Mouse (Mus musculus): ENCODE measurements around the gene Yme1l1. TPM values are rescaled to one million over a fixed set of nuclear protein-coding genes. Genes with fewer than 3 reads are reported as not detected.

The Yme1l1 gene
- polyA plus RNA-seq (2017; shearing (Covaris generic)), result 68.5 TPM

DNA sequence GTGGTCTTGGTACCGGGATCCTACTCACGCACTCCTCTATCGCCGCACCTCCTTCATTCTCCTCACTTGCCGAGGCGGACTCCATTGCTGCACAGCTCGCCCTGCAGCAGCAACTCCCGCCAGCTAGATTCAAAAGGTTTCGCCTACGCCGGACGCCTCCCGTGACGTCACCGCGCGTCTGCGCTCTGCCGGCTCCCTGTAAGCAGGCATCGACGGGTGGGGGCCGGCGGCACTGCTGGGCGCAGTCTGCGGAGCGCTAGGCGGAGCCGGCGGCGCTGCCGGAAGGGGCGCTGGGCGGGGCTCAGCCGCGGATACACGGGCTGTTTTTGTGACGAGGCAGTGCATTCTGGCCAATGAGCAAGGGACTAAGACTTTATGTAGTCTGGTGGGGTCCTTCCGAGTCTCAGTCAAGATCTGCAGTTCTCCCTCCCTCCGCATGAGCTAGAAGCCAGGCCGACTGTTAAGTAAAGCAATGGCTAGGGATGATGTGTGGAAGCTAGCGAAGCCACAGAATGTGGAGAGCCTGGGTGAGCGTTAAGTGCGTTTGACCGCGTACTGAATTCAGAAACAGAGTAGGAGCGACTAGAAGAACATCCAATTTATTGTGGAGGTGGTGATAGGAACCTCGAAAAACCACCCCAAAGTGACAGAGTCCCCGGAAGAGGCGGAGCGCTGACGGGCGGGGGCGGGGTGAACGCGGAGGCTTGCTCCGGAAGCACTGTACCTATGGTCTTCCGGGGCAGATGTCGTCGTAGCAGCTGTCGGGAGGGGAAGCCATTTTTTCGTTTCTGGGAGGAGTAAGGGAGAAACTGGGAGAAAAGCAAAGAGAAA is at the start of gene Yme1l1, which contains the start of gene Mastl:
TSS of gene Yme1l1 (plus strand) at position 593 of the 831 bp plus-strand sequence.
TSS of gene Mastl (minus strand) at position 248 of the 831 bp plus-strand sequence.

GRCm38 (mm10) chr2:23207070-23207526 is 50.9 kb downstream of the Yme1l1 start, which contains the start of gene 4931423N10Rik:
4931423N10Rik (plus strand) TSS chr2:23207476.

Other genes starting within 250 kb of the Yme1l1 start
- 172 TPM for gene Abi1, start 116.1 kb upstream of the Yme1l1 start, polyA plus RNA-seq (2017; shearing (Covaris generic))
- gene Acbd5, start 88.2 kb upstream of the Yme1l1 start, polyA plus RNA-seq (2017; shearing (Covaris generic)), result 82.0 TPM
- gene Mastl, start 345 bp upstream of the Yme1l1 start, polyA plus RNA-seq (2017; shearing (Covaris generic)), result 0.40 TPM
- not detected for gene 4931423N10Rik, start 51.1 kb downstream of the Yme1l1 start, polyA plus RNA-seq (2017; shearing (Covaris generic))
- not detected for gene Nxph2, start 164.9 kb downstream of the Yme1l1 start, polyA plus RNA-seq (2017; shearing (Covaris generic))